Mouse (Mus musculus) lung, postnatal 25 days (tissue): ENCODE measurements around the gene Btbd7.

Experiments used
- DNase-seq: peaks from one replicate; pipeline ENCODE4 v3.0.0; 2022; ENCODE audit warnings: low spot score

Btbd7 gene

GRCm38 (mm10) chr12:102878031-102878823 is at the start of gene Btbd7:
TSS of gene Btbd7 (minus strand) at chr12:102878471.
- peak; percentile 97 for DNase-seq

GRCm38 (mm10) chr12:102916073-102916472 is 37.8 kb upstream of the Btbd7 start:
- DNase-seq = no peak

DNA sequence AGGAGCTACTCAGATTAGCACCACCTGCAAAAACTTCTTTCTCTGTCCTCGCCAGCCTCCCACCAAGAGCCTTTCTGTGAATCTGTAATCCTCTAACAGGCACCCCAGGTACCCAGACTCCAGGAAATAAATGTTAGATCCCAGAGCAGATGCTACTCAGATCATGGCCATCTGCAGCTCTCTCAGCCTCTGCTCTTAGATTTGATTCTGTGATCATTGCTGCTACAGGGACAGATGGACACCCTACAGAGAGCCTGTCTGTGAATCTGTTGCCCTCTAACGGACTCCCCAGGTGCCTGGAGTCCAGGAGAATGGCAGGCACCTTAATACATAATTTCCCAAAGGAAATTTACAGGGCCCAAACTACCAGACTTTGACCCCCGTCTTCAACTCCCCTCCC is 29.9 kb upstream of the Btbd7 start:
- DNase-seq = no peak

- no peak for DNase-seq
These were observed 20.8 kb upstream of the Btbd7 start, which contains the start of gene Cox8c for GRCm38 (mm10) chr12:102899091-102899490. TSS of gene Cox8c (plus strand) at chr12:102899316.

GRCm38 (mm10) chr12:102888568-102888967 is 10.3 kb upstream of the Btbd7 start:
- DNase-seq = no peak

DNA sequence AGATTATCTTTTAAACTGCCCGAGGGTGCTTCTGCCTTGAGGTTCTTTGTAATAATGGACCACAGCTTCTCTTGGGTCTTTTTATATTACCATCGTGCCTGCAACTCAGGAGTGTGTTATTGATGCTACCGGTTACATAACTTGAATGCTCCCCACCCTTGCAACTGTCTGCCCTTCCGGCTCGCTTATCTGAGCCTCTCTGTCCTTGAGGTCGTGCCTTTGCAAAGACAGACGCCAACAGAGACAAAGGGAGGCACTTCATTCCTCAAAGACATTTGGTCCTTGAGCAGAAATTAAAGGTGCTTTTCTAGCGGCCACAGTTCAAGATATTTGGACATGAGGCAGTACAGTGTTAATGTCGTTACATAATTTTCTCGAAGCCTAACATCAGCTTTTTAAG is 9.1 kb upstream of the Btbd7 start:
- no peak for DNase-seq

DNA sequence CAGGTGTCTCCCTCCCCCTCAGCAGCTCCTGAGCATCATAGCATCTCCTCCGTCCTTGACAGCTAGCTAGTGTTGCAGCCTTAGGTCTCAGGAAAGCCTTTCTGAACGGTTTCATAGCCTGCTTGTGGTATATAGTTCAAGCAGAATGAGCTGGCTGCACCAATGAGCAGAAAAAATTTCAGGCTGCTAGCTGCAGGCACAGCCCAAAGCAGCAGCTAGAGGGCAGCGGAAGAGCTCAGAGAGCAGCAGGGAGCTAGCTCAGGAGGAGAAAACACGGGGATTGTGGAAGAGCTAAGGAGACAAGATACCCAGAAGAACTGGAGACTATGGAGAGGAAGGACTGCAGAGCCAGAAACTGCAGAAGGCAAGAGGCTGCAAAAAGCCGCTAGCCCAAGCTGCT is 7.5 kb upstream of the Btbd7 start:
- no peak for DNase-seq

DNA sequence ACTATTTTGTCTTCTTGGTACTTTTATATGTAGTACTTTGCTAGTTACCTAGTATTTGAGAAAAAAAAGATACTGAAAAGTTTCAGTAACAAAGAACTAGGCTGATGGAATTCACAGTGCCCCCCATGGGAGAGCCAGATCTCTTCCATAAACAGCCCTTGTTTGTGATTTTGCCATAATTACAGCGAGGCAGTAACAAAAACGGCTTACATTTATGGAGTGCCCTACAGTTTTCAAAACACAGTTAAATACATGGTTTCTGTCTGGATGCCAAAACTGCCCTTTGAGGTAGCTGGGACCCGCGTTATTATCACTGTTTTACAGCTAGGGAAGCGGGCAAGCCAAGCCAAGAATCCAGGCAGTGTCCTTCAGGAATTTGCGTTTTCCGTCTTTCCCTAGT is 630 bp upstream of the Btbd7 start:
- peak; percentile 1 for DNase-seq

DNA sequence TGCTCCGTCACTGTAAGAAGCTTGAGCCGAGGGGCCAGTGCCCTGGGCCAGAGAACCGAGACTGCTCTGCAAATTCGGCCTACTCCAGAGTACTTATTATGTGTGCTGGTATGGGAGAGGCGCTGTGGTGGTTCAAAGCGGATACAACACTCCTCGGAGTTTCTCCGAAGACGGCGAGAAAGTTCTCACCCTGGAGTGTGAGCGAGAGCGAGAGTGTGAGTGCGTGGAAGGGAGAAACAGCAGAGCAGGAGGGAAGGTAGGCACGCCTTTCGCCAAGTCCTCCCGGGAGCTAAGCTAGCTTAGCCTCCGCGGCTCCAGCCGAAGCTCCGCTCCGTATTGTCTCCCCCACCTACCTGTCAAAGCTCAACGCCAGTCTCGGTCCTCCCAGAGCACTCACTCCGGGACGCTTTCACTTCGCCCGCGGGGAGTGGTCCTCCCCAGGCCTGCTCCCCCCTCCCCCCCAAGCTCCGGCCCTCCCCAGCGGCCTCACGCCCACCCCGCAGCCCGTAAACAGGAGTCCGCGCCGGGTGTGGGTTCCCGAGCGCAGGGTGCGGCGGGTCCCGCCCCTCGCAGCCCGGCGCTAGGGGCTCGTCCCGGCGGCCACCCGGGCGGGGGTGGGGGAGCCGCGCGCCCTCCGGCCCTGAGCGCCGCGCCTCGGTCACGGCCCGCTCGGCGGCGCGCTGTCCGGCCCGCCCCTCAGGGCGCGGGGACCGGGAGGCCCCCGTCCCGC is 805 bp downstream of the Btbd7 start:
- DNase-seq = peak; percentile 38

- no peak for DNase-seq
These were observed 7.7 kb downstream of the Btbd7 start for GRCm38 (mm10) chr12:102870527-102870926.

- DNase-seq = no peak
These were observed 8.5 kb downstream of the Btbd7 start for GRCm38 (mm10) chr12:102869802-102870201.

DNA sequence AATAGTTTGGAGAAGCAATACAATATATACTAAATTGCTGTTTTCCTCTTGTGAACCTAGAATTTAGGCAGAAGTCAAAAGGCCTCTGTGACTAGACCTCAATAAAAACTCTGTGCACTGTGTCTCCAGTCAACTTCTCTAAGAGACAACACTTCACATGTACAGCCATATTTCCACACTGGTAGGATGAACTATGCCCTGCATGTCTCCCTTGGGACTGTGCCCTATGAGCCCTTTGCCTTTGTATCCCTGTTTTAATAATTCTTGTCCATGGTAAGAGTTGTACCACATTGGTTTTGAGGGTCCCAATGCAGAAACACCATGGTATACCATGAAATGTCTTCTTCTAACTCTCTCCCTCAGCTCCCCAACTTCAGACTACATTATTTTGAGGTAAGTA is 17.5 kb downstream of the Btbd7 start:
- DNase-seq = no peak

GRCm38 (mm10) chr12:102838271-102838670 is 40.0 kb downstream of the Btbd7 start:
- DNase-seq = no peak

DNA sequence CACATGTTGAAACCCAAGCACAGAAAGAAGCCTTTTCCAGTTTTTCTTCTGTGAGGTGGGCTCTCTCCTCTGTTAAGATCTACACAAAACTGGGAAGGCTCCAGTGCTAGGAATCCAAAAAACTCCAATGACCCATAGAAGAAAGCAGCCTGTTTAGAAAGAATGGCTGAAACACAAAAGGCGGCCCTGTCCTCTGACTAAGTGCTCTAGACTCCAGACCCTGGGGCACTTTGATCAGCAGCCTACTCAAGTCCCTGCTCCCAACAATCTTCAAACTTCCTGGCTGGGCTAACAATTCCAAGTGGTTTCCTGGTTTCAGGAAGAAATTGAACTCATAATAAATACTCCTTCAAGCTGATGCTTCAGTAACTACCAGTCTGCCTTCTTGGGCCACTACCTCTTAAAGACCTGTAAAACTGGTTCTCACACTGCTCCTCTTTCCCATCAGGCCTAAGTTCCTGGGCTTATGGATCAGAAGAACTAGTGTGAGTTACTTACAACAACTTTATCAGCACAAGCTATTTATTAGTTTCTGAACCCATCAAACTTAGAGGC is 45.4 kb downstream of the Btbd7 start:
- peak; percentile 43 for DNase-seq

DNA sequence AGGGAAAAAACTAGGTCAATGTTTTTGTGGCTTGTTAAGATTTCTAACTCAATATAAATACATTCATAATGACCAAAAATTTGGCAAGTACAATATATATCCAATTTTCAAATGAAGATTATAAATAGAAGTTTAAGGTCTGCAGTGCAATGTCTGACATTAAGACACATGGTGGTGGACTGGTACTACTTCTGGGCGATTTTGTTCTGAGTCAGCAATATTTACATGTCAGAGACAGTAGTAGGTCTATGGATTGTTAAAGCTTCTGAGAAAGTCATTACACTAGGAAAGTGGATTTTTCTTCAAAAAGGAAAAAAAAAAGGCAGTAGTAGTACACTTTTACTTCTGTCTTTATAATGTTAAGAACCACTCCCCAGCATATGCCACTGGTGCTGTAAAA is 46.4 kb downstream of the Btbd7 start:
- DNase-seq = no peak

GRCm38 (mm10) chr12:102827119-102827518 is 51.2 kb downstream of the Btbd7 start:
- no peak for DNase-seq

DNA sequence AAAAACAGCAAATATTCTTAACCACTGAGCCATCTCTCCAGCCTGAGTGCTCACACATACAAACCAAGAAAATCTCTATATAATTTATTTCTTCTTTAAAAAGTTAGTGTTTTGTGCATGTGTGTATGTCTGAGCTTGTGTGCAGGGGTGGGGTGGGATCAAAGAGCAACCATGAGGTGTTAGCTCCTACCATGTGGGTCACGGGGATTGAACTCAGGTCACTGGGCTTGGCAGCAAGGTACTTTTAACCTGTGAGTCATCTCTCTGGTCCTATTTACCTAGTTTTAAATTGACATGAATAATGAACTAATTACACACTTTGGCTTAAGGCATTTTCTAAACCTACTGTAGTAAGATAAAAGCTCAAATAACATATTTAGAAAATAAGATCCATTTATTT is 51.9 kb downstream of the Btbd7 start:
- DNase-seq = no peak

DNA sequence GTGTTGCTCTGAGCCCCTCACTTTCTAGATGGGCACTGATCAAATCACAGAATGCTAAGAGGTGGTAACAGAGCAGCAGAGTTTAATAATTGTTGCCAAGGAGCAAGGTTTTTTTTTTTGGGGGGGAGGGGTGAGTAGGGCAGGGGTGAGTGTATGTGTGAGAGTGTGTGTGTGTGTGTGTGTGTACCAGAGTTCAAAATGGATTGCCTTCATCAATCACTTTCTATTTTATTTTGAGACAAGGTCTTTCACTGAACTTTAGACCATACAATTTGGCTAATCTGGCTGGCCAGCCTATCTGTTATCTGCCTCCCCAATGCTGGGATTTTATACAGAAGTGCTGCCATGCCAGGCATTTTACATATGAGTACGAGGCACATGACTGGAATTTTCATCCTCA is 63.4 kb downstream of the Btbd7 start:
- no peak for DNase-seq

- DNase-seq = no peak
These were observed 78.7 kb downstream of the Btbd7 start for GRCm38 (mm10) chr12:102799528-102799927.

DNA sequence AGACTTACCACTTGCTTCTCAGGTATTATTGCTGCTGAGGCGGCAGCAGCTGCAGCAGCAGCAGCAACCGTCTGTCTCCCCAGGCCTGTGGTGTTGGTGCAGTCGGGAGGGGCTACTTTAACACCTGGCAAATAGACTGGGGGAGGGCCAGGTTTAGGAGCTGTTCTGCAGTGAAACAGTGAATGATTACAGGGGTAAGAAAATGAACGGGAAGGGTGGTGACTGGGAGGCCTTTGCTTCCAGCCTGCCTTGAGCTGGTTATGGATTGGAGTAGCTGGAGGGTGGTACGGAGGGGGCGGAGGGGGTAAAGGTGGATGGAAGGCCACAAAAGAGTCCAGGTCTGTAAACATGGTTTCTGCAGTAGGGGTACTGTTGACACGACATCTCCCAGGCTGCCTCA is 90.3 kb downstream of the Btbd7 start:
- DNase-seq = no peak

- DNase-seq = no peak
These were observed 92.7 kb downstream of the Btbd7 start for GRCm38 (mm10) chr12:102785593-102785985.

GRCm38 (mm10) chr12:102784899-102785592 is 93.2 kb downstream of the Btbd7 start:
- no peak for DNase-seq

DNA sequence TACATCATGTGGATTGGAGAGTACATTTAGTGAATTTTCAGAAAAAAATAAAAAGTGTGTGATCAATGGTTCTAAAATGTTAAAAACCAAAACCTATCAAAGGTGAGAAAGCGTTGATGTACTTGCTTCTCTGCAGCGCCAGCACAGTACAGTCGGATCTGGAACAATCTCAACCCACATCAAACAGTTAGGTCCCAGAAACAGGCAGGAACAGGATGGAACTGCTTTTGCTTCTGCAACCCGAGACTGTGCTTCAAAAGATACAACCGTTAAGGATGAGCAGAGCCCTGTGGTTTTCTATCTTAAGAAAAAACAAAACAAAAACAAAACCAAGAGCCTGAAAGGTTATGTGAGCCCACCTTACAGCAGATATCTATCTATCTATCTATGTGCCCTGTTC is 95.4 kb downstream of the Btbd7 start:
- DNase-seq = no peak
